Mouse (Mus musculus): ENCODE measurements around the gene Rbm17.
"Not testable (repeated sequence)": the region's sequence is repeated elsewhere in the genome, so short reads cannot be mapped to it uniquely, and the experiment has no call there.

Gene Rbm17

DNA sequence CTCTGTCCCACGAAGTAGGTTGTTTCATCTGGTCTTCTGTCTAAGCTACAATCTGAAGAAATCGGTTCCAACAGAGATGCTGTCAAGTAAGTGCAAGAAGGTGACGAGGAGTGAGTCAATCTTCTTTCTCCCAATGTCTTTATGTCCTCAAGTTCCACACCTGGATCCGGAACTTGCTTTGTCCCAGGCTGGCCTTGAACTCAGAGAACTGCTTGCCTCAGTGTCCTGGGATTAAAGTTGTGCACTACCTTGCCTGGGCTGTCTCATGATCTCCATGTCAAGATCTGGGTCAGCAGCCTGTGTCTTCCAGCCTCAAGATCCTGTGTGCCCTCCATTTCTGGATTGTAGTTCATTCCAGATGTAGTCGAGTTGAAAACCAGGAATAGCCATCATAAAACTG is at the start of gene Rbm17:
TSS of gene Rbm17 (minus strand) at position 101 of the 400 bp plus-strand sequence.
- CTCF ChIA-PET: interaction anchor here (0.6 to 3.2 kb wide), 7 partner anchors 11 to 111 kb away, joined by 3 to 12 read pairs (median 5); no protein-coding TSS in a partner anchor

DNA sequence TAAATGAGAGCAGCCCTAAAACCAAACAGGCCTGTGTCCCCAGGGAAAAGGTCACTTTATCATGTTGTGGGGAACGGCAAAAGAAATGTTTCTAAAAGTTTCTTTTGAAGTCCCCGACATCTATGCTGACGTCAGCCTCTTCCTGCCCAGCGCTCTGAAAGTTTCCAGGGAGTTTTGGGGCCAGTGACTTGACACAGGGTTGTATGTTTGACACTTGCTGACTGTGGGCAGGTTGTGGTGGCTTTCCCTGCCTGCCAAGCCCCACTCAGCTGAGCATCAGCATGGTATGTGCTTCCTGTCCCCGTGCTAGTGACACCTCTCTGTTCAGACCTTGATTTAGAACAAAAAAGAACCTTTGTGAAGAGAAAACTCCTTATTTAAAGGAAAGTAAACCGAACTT is 49.4 kb upstream of the Rbm17 start:
- CTCF ChIA-PET: no interaction called here

- CTCF ChIA-PET: no interaction called here
Observed at GRCm38 (mm10) chr2:11652780-11653179, 48.8 kb upstream of the Rbm17 start.

DNA sequence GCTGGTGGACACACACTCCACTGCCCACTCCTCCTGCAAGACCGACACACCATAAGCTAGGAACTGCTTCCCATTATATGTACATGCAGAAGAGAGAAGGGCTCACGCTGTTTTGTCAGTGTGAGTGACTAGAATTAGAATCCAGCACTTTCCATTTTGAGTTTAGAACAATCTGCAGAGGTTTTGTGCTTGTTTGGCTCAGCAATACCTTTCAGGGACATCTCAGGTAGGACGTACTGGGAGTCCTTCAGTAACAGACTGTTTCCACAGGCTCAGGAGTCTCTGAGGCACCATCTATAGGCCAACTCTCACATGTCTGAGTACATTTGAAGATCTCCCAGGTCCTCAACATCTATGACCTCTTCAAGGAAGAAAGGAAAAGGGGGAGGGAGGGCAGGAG is 48.2 kb upstream of the Rbm17 start:
- CTCF ChIA-PET: no interaction called here

GRCm38 (mm10) chr2:11651476-11651875 is 47.5 kb upstream of the Rbm17 start:
- CTCF ChIA-PET: interaction anchor here (0.6 kb wide), 1 partner anchor 276 kb away, joined by 3 read pairs; no protein-coding TSS in a partner anchor

- CTCF ChIA-PET: no interaction called here
Observed at GRCm38 (mm10) chr2:11645297-11645696, 41.3 kb upstream of the Rbm17 start.

DNA sequence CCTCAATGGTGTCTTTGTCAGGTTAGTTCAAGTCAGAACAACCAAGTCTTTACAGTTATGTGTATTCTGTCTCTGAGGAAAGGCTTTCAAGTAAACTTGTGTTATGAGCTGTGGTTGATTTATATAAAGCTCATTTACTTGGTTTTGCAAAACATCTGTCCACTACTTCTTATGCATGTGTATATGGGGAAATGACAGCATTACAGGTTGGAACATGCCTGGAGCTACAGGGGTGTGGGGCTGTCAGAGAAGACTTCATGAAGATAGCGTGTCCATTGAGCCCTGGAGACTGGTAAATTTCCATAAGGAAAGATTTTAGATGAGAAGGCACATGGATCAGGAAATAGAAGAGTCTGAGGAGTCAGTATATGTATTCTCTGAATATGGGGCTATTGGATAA is 40.1 kb upstream of the Rbm17 start:
- CTCF ChIA-PET: no interaction called here

- CTCF ChIA-PET: no interaction called here
Observed at GRCm38 (mm10) chr2:11642451-11642941, 38.5 kb upstream of the Rbm17 start, which contains the start of gene Il2ra. Gene Il2ra, plus strand, starts transcription at chr2:11642807.

- CTCF ChIA-PET: interaction anchor here (0.6 kb wide), 1 partner anchor 20 kb away, joined by 3 read pairs; no protein-coding TSS in a partner anchor
Observed at GRCm38 (mm10) chr2:11637115-11637514, 33.2 kb upstream of the Rbm17 start.

- CTCF ChIA-PET: no interaction called here
Observed at GRCm38 (mm10) chr2:11636138-11636480, 32.2 kb upstream of the Rbm17 start.

DNA sequence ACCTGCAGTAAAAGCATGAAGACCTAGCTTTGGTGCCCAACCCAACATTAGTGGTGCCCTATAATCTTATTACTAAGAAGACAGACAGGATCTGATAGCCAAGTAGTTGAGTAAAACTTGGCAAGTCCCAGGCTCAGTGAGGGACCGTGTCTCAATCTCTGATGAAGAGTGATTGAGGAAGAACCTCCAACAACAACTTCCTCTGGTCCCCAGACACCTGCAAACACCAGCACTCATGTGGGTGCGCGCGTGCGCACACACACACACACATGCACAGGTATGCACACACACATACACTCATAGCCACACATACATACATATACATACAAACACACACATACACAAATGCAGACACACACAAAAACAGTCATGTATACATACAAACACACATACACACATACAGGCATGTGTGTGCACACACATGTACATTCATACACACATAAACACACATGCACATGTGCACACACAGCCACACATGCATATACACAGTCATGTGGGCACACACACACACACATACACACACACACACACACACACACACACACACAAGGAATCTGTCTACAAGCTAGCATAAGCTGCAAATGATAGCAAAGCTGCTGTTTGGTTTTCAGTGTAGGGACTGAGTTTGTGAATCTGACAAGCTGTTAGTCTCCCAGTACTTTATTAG is 31.7 kb upstream of the Rbm17 start:
- CTCF ChIA-PET: no interaction called here

- CTCF ChIA-PET: no interaction called here
Observed at GRCm38 (mm10) chr2:11635035-11635434, 31.1 kb upstream of the Rbm17 start.

DNA sequence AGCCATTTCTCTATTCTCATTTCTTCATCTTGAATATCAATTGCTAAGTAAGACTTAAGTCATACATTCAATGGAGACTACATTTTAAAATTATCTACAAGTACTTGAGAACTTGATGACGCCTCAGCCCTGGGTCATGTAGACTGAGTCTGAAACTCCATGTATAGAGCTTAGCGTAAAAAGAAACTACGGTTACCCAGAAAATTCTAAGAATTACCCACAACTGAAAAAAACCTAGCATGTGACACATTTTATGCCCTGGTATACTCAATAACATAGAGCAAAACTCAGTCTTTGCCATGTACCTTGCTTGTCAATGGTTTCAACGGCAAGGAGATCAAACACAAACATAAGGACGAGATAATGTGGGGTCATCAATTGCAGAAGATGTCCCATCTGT is 21.9 kb upstream of the Rbm17 start, which contains the start of gene Gm17490:
TSS of gene Gm17490 (minus strand) at position 375 of the 400 bp plus-strand sequence.
- CTCF ChIA-PET: interaction anchor here (1.0 kb wide), 1 partner anchor 15 kb away, joined by 5 read pairs; no protein-coding TSS in a partner anchor

- CTCF ChIA-PET: no interaction called here
Observed at GRCm38 (mm10) chr2:11623726-11624125, 19.8 kb upstream of the Rbm17 start.

DNA sequence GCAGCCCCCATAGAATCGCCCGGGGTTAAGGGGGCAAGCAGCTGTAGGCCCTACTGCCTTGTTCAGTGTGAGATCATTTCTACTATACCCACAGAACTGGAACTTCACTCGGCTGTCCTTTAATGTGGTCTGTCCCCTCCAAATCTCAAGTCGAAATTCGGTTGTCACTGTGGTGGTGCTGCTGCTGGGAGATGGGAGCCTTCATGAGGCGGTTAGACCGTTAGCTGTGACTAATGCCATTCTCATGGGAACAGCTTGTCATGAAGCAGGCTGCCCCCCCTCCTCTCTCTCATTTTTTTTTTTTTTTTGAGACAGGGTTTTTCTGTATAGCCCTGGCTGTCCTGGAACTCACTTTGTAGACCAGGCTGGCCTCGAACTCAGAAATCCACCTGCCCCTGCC is 19.2 kb upstream of the Rbm17 start:
- CTCF ChIA-PET: no interaction called here

DNA sequence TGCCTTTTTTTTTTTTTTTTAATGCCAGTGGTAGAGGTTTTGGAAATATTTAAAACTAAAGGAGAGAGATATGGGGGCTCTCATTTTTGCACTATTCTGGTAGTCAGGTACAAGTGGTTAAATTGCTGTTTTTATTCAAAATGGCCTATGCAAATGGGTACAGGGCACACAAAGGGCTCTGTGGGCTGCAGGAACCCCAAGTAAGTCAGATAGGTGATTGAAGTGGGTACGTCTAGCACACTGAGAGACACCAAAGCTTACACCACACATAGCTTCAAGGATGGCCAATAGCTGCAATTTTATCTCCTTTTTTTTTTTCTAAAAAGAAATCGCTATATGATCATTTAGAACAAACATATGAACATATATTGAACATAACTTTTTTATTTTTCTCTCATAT is 15.6 kb upstream of the Rbm17 start:
- CTCF ChIA-PET: interaction anchor here (0.7 kb wide), 1 partner anchor 19 kb away, joined by 6 read pairs; no protein-coding TSS in a partner anchor

- CTCF ChIA-PET: interaction anchor here (0.8 kb wide), 1 partner anchor 40 kb away, joined by 3 read pairs; no protein-coding TSS in a partner anchor
Observed at GRCm38 (mm10) chr2:11616846-11617245, 12.9 kb upstream of the Rbm17 start.

DNA sequence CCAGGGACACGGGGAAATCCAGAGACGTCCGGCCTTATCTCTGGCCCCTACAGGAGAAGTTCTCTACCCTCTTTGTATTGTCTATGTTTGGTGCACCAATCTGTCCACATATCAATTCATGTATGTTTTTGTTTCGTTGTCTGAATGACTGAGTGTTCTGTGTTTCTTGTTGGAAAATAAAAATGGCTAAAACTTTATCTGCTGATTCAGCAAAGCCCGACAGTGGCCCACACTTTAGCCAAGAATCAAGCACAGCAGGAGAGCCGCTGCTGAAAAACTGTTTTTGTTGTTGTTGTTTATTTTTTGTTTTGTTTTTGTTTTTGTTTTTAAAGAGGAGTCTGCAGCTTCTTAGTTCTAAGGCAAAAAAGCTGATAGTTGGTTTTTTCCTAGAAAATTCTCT is 9.0 kb upstream of the Rbm17 start:
- CTCF ChIA-PET: not testable (repeated sequence)

DNA sequence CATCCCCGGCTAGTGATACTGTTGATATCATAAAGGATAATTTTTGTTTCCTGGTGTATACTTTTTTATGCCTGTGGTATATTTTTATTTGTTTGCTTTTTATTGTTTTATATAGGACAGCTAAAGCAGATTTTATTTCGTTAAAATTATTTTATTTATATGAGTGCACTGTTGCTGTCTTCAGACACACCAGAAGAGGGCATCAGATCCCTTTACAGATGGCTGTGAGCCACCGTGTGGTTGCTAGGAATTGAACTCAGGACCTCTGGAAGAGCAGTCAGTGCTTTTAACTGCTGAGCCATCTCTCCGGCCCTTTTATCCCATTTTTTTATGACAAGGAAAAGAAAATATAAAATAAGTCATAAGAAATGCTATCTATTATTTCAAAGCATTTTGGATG is 2.8 kb upstream of the Rbm17 start:
- CTCF ChIA-PET: interaction anchor here (1.2 kb wide), 1 partner anchor 68 kb away, joined by 3 read pairs; no protein-coding TSS in a partner anchor

GRCm38 (mm10) chr2:11604911-11605310 is 958 bp upstream of the Rbm17 start:
- CTCF ChIA-PET: interaction anchor here (0.8 to 3.2 kb wide), 3 partner anchors 59 to 104 kb away, joined by 3 to 12 read pairs (median 5); no protein-coding TSS in a partner anchor

GRCm38 (mm10) chr2:11602506-11603489 is 1.2 kb downstream of the Rbm17 start:
- CTCF ChIA-PET: interaction anchor here (0.5 to 3.2 kb wide), 5 partner anchors 61 to 242 kb away, joined by 3 to 12 read pairs (median 5); no protein-coding TSS in a partner anchor

DNA sequence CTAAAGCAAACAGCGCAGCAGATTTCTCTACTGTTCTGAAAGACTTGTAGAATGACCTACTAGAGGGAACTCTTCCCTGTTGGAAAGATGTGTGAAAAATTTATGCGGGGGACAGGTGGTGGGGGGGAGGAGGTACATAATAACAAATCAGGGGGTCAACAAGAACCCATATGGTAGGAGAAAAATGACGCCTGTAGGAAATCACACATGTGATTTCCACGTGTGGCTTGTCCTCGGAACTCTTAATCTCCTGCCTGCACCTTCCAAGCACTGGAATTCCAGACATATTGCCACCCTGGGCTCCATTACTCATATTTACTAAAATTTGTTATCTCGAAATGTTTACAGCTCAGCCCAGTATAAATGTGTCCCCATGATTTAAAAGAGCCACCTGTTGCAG is 2.2 kb downstream of the Rbm17 start:
- CTCF ChIA-PET: no interaction called here
